Mouse (Mus musculus) cerebellum, adult 2 months (tissue): ENCODE results near the gene Ankrd40.

ENCODE experiments used
- CTCF ChIP-seq: fragments of 200-500 bp; IDR thresholded peaks from 2 replicates; pipeline ENCODE4 v1.5.1; 2011; ENCODE audit warnings: low read depth, mild to moderate bottlenecking, control low read depth, low read length, moderate library complexity, borderline replicate concordance; ENCODE audit not compliant: insufficient read depth
- POLR2A ChIP-seq: fragments of 200-500 bp; IDR thresholded peaks from 2 replicates; pipeline ENCODE4 v1.6.1; 2011; ENCODE audit warnings: low read length, control low read depth, borderline replicate concordance; ENCODE audit not compliant: insufficient read depth

DNA sequence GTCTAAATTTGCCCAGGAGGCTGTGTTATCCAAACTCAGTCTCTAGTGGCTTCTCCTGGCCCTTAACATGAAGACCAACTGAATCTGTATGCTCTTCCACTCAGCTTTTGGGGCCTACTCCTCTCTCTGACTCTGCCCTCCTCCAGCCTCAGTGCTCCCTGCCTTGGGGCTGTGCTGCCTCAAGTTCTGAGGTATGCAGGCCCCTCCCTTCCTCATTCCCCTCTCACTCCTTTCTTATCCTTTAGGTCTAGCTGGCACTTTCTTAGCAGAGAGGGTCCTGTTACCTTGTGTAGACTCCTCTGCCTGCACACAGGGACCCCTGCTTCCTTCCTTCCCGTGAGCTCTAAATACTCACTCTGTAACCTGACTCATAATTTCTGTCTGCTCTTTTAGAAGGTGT, 16.7 kb downstream of the Ankrd40 start:
- no peak for TF ChIP-seq CTCF
- TF ChIP-seq POLR2A, result no peak
